Mouse (Mus musculus) stomach, postnatal 0 days (tissue): ENCODE measurements around the gene Tcf7l1.

Source experiments
- CTCF ChIP-seq: IDR thresholded peaks from 2 replicates; pipeline ENCODE4 v1.5.1; 2016; ENCODE audit warnings: antibody characterized with exemption, low read depth, mild to moderate bottlenecking, moderate library complexity
- EP300 ChIP-seq: optimal IDR thresholded peaks from 2 replicates; pipeline ENCODE3; 2016; ENCODE audit warnings: antibody characterized with exemption

DNA sequence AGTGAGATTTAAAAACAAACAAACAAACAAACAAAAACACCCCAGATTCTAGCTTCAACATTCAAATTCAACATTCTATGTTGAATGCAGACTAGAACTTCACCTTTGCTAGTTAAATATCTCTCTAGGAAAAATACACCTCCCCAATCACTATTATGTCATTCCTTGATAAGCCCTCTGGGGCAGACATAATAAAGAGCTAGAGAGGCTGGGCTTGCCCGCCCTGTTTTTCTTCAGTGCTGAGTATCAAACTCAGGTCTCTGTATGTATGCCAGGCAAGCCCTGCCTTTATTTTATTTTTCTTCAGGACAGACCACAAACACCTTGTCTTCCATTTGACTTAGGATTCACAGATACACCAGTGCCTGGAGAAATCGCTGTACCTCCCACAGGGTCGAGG lies 14.8 kb downstream of the Tcf7l1 start:
- TF ChIP-seq EP300, result no peak
- no peak for TF ChIP-seq CTCF
